Mouse (Mus musculus) heart, adult 2 months (tissue): Measurements from ENCODE around the gene Gck. TPM values are rescaled to one million over a fixed set of nuclear protein-coding genes. Genes with fewer than 3 reads are reported as not detected.
"Not testable (repeated sequence)": the region's sequence is repeated elsewhere in the genome, so short reads cannot be mapped to it uniquely, and the experiment has no call there.

Source experiments
- DNase-seq, 2 experiments: peaks; one replicate each; pipeline ENCODE4 v3.0.0; 2021
- H3K27ac ChIP-seq: fragments of 200-600 bp; 2 replicates; pipeline ENCODE4 v1.8.1; 2022
- H3K27me3 ChIP-seq: fragments of 200-500 bp; 2 replicates; pipeline ENCODE4 v1.6.1; 2012; ENCODE audit warnings: mild to moderate bottlenecking, low read length, inconsistent platforms, mixed read lengths; ENCODE audit not compliant: control insufficient read depth, insufficient read depth
- H3K36me3 ChIP-seq: fragments of 200-500 bp; 2 replicates; pipeline ENCODE4 v1.6.1; 2012; ENCODE audit warnings: low read length, inconsistent platforms; ENCODE audit not compliant: control insufficient read depth, insufficient read depth
- H3K4me1 ChIP-seq: fragments of 200-500 bp; 2 replicates; pipeline ENCODE4 v1.6.1; 2011; ENCODE audit warnings: low read length; ENCODE audit not compliant: control insufficient read depth, insufficient read depth
- H3K4me3 ChIP-seq: fragments of 200-600 bp; 2 replicates; pipeline ENCODE4 v1.8.1; 2022
- H3K79me2 ChIP-seq: fragments of 200-500 bp; replicated peaks from 2 replicates; pipeline ENCODE4 v1.6.1; 2012; ENCODE audit warnings: mild to moderate bottlenecking, inconsistent platforms, low read length, moderate library complexity, mixed read lengths; ENCODE audit not compliant: control insufficient read depth, insufficient read depth
- H3K9ac ChIP-seq: fragments of 200-500 bp; 2 replicates; pipeline ENCODE4 v1.6.1; 2012; ENCODE audit warnings: low read depth, mild to moderate bottlenecking, control low read depth, inconsistent platforms, low read length, mixed read lengths
- CTCF ChIP-seq: fragments of 200-600 bp; IDR thresholded peaks from 2 replicates; pipeline ENCODE4 v1.8.1; 2022; ENCODE audit warnings: antibody characterized with exemption, mild to moderate bottlenecking, moderate library complexity
- EP300 ChIP-seq: fragments of 200-500 bp; IDR thresholded peaks from 2 replicates; pipeline ENCODE4 v1.6.1; 2011; ENCODE audit warnings: low read depth, low read length, control low read depth; ENCODE audit not compliant: insufficient read depth
- POLR2A ChIP-seq: fragments of 200-500 bp; IDR thresholded peaks from 2 replicates; pipeline ENCODE4 v1.6.1; 2011; ENCODE audit warnings: mild to moderate bottlenecking, low read depth, low read length, control low read depth; ENCODE audit not compliant: insufficient read depth
- WGBS: fragments of 180-500 bp; shearing (Covaris S2); methylation state at CpG from one replicate; pipeline ENCODE4 v1.1.7; 2018; 5-methylcytosine and 5-hydroxymethylcytosine counted together
- intact Hi-C: fragments of 180-260 bp; cut with DNase I; formaldehyde crosslinking; loops from one replicate; pipeline ENCODE4 v1.15.1; 2025
- polyA plus RNA-seq: library from polyadenylated mRNA; depleted of rRNA; stranded (reverse); fragments of >200 nt; gene quantifications from 2 replicates; pipeline ENCODE4 v1.2.3, GENCODE M21; 2012
- total RNA-seq, 2 experiments: library from RNA; stranded (reverse); gene quantifications; 2 replicates each; pipeline ENCODE4 v1.2.3; 2021

Gck gene
- total and polyA plus RNA-seq, 3 experiments: 10.4 to 13.9 (median 10.5) TPM

- intact Hi-C loops: no loop called here
- Histone ChIP-seq H3K36me3 (no peaks in the 10 kb centered on the region), H3K4me3 (no peak within 1 kb of the TSS), H3K79me2 (no peaks in the 10 kb centered on the region), H3K9ac (peak within 1 kb of the TSS; percentile 17; the same call in 1 of the 2 replicates), H3K27me3 (0 out of 2 replicates have a peak, but pooled peaks cover 2% of the 10 kb centered on the region), H3K4me1 (no peaks in the 10 kb centered on the region), H3K27ac (peak within 1 kb of the TSS; percentile 15; the same call in 1 of the 2 replicates)
- DNase-seq: no peak
- TF ChIP-seq POLR2A (no peak; the same call in 1 of the 2 replicates), EP300 (0 out of 2 replicates have a peak, but pooled peaks have one; percentile 8)
- 67% methylated on average over 5 of the region's 5 CpGs for WGBS
Observed at GRCm38 (mm10) chr11:5898531-5898930, 51.4 kb downstream of the Gck start, which contains the start of gene Myl7. Gene Myl7 (minus strand): TSS chr11:5898782.

GRCm38 (mm10) chr11:5897839-5898238 lies 52.0 kb downstream of the Gck start:
- Histone ChIP-seq H3K4me1 (no peaks in the 10 kb centered on the region), H3K27ac (peak overlapping the region; percentile 9; the same call in 1 of the 2 replicates), H3K36me3 (no peaks in the 10 kb centered on the region), H3K9ac (no peak overlapping the region), H3K27me3 (0 out of 2 replicates have a peak, but pooled peaks cover 2% of the 10 kb centered on the region), H3K79me2 (no peaks in the 10 kb centered on the region), H3K4me3 (no peak overlapping the region)
- DNase-seq: no peak
- TF ChIP-seq CTCF: no peak
- TF ChIP-seq POLR2A: 0 out of 2 replicates have a peak, but pooled peaks have one; percentile 10
- TF ChIP-seq EP300: no peak
- 31% methylated on average over 10 of the region's 10 CpGs for WGBS
- intact Hi-C loops: no loop called here

DNA sequence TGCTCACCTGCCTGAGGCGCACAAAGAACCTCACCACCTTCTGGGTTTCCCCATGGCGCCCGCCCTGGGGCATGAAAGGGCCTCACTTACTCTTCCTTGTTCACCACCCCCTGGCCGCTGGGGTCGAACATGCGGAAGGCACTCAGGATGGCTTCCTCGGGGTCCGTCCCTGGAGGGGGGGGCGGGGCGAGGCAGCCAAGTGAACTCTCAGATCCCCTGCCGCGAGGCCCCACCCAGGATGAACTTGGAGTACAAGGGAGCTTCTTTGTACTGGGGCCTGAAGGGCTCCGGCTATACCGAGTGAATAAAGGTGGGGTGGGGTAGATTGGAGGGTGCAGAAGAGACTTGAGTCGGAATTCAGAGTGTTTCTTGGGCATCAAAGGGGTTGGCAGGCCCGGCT lies 52.7 kb downstream of the Gck start:
- H3K9ac ChIP-seq: no peak overlapping the region

GRCm38 (mm10) chr11:5893807-5894206 lies 56.1 kb downstream of the Gck start:
- Histone ChIP-seq H3K4me1 (no peaks in the 10 kb centered on the region), H3K36me3 (no peaks in the 10 kb centered on the region), H3K27ac (no peak overlapping the region), H3K27me3 (0 out of 2 replicates have a peak, but pooled peaks cover 2% of the 10 kb centered on the region), H3K4me3 (no peak overlapping the region), H3K9ac (no peak overlapping the region), H3K79me2 (no peaks in the 10 kb centered on the region)
- no peak for TF ChIP-seq EP300
- no peak for TF ChIP-seq POLR2A
- no peak for TF ChIP-seq CTCF
- no peak for DNase-seq
- WGBS: 85% methylated on average over 6 of the region's 6 CpGs
- intact Hi-C loops: no loop called here

More for the DNA sequence above, 52.7 kb downstream of the Gck start:
- no peaks in the 10 kb centered on the region for H3K4me1 ChIP-seq
- no peak overlapping the region for H3K4me3 ChIP-seq
- no peak overlapping the region; the same call in 1 of the 2 replicates for H3K27ac ChIP-seq
- WGBS: 33% methylated on average over 16 of the region's 16 CpGs
- H3K79me2 ChIP-seq: no peaks in the 10 kb centered on the region
- TF ChIP-seq CTCF: no peak
- no peak for TF ChIP-seq POLR2A
- no peak for TF ChIP-seq EP300
- no peaks in the 10 kb centered on the region for H3K36me3 ChIP-seq
- H3K27me3 ChIP-seq: 0 out of 2 replicates have a peak, but pooled peaks cover 2% of the 10 kb centered on the region
- no peak for DNase-seq
- intact Hi-C loops: no loop called here

DNA sequence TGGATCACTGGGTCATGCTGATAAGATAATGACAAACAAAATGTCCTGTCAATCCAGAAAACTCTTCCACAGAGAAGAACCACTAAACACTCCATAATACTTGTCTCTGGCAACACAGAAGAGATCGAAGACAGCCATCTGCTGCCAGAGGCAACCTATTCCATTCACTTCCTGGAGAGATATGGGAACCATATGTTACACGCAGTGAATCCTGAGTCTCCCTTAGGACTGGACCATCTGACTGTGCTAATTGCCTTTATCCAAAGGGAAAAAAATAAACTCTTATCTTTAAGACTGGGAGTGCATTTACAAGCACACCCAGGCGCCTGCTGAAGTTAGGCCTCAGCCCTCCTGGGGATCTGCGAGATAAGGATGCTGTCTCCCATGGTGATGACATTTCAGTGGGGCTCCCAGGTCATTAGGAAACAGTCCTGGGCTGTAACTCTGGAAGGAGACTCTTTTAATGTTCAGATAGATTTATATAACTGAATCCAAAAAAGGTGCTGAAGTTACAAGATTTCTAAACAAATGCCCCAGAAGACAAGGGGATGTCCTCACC lies 57.0 kb downstream of the Gck start:
- H3K27me3 ChIP-seq: 0 out of 2 replicates have a peak, but pooled peaks cover 2% of the 10 kb centered on the region
- no peaks in the 10 kb centered on the region for H3K79me2 ChIP-seq
- TF ChIP-seq POLR2A (no peak), EP300 (no peak), CTCF (no peak)
- no peak overlapping the region for H3K9ac ChIP-seq
- WGBS: 48% methylated on average over 4 of the region's 4 CpGs
- no peak for DNase-seq
- H3K27ac ChIP-seq: peak overlapping the region; percentile 23; the same call in 1 of the 2 replicates
- H3K4me1 ChIP-seq: no peaks in the 10 kb centered on the region
- intact Hi-C loops: no loop called here
- H3K36me3 ChIP-seq: no peaks in the 10 kb centered on the region
- H3K4me3 ChIP-seq: no peak overlapping the region

- Histone ChIP-seq H3K4me1 (no peaks in the 10 kb centered on the region), H3K79me2 (no peaks in the 10 kb centered on the region), H3K27me3 (0 out of 2 replicates have a peak, but pooled peaks cover 2% of the 10 kb centered on the region), H3K27ac (peak overlapping the region; percentile 46), H3K9ac (no peak overlapping the region), H3K36me3 (no peaks in the 10 kb centered on the region), H3K4me3 (no peak overlapping the region)
- no peak for TF ChIP-seq CTCF
- TF ChIP-seq EP300: no peak
- TF ChIP-seq POLR2A: no peak
- 21% methylated on average over 8 of the region's 8 CpGs for WGBS
- DNase-seq: peak in 1 of 2 experiments; percentile 33
- intact Hi-C loops: no loop called here
Observed at GRCm38 (mm10) chr11:5892151-5892591, 57.7 kb downstream of the Gck start.

GRCm38 (mm10) chr11:5888563-5888962 lies 61.3 kb downstream of the Gck start:
- not testable (repeated sequence) for H3K27ac ChIP-seq, DNase-seq, H3K79me2 ChIP-seq, H3K36me3 ChIP-seq, H3K4me3 ChIP-seq, H3K9ac ChIP-seq, H3K4me1 ChIP-seq, H3K27me3 ChIP-seq
- intact Hi-C loops: loop anchor here (5.0 to 10.0 kb wide), 3 partner anchors 234 to 401 kb away; partner anchors contain the start of gene Ccdc117
- WGBS: 76% methylated on average over 5 of the region's 5 CpGs
